Mouse (Mus musculus) CD4-positive, CD25-positive, alpha-beta regulatory T cell, adult 4 months (primary cell): ENCODE data around the gene Padi2. TPM values are rescaled to one million over a fixed set of nuclear protein-coding genes. Genes with fewer than 3 reads are reported as not detected.

Experiments
- ATAC-seq: one replicate; pipeline ENCODE4 v1.8.0; 2017
- polyA plus RNA-seq, 2 experiments: library from polyadenylated mRNA; unstranded; fragments of 100-300 nt; shearing (Covaris generic); gene quantifications; one replicate each; pipeline ENCODE4 v1.2.1; 2017

Padi2 gene
- polyA plus RNA-seq, 2 experiments from 2014 or later: 11.4 to 13.8 TPM

- peak; percentile 88 for ATAC-seq
Observed at GRCm38 (mm10) chr4:140960781-140961466, 54.8 kb downstream of the Padi2 start, which contains the start of gene Sdhb. Gene Sdhb (plus strand): TSS chr4:140961203.

- ATAC-seq: peak; percentile 57
Observed at GRCm38 (mm10) chr4:140961467-140962206, 55.5 kb downstream of the Padi2 start.

- ATAC-seq: no peak
Observed at GRCm38 (mm10) chr4:140962207-140962909, 56.2 kb downstream of the Padi2 start.

GRCm38 (mm10) chr4:140962950-140963349 lies 56.8 kb downstream of the Padi2 start:
- ATAC-seq: no peak

- ATAC-seq: no peak
Observed at GRCm38 (mm10) chr4:140963941-140964597, 57.9 kb downstream of the Padi2 start.

- peak; percentile 31 for ATAC-seq
Observed at GRCm38 (mm10) chr4:140964620-140965019, 58.5 kb downstream of the Padi2 start.

GRCm38 (mm10) chr4:140967386-140968159 lies 61.4 kb downstream of the Padi2 start:
- ATAC-seq: no peak

- ATAC-seq: no peak
Observed at GRCm38 (mm10) chr4:140971691-140972090, 65.5 kb downstream of the Padi2 start.

GRCm38 (mm10) chr4:140974408-140974807 lies 68.3 kb downstream of the Padi2 start:
- no peak for ATAC-seq

GRCm38 (mm10) chr4:140975356-140975755 lies 69.2 kb downstream of the Padi2 start:
- ATAC-seq: no peak

- no peak for ATAC-seq
Observed at GRCm38 (mm10) chr4:140977278-140977677, 71.1 kb downstream of the Padi2 start.

GRCm38 (mm10) chr4:140977886-140978692 lies 71.9 kb downstream of the Padi2 start:
- peak; percentile 47 for ATAC-seq

- no peak for ATAC-seq
Observed at GRCm38 (mm10) chr4:140981605-140982004, 75.5 kb downstream of the Padi2 start.

- ATAC-seq: no peak
Observed at GRCm38 (mm10) chr4:140982808-140983207, 76.7 kb downstream of the Padi2 start.

- ATAC-seq: peak; percentile 65
Observed at GRCm38 (mm10) chr4:140983442-140983841, 77.3 kb downstream of the Padi2 start.

GRCm38 (mm10) chr4:140984544-140984943 lies 78.4 kb downstream of the Padi2 start:
- no peak for ATAC-seq

- peak; percentile 36 for ATAC-seq
Observed at GRCm38 (mm10) chr4:140986024-140986710, 80.0 kb downstream of the Padi2 start.

- ATAC-seq: peak; percentile 78
Observed at GRCm38 (mm10) chr4:140986711-140987395, 80.7 kb downstream of the Padi2 start, which contains the start of gene Atp13a2. Gene Atp13a2 (plus strand): TSS chr4:140986873.

GRCm38 (mm10) chr4:140987476-140987875 lies 81.3 kb downstream of the Padi2 start:
- ATAC-seq: peak; percentile 40
